Mouse (Mus musculus): Measurements from ENCODE around the gene Wdr46. TPM values are rescaled to one million over a fixed set of nuclear protein-coding genes. Genes with fewer than 3 reads are reported as not detected.

Wdr46 gene
- polyA plus RNA-seq, 1 experiment = 20.5 TPM

DNA sequence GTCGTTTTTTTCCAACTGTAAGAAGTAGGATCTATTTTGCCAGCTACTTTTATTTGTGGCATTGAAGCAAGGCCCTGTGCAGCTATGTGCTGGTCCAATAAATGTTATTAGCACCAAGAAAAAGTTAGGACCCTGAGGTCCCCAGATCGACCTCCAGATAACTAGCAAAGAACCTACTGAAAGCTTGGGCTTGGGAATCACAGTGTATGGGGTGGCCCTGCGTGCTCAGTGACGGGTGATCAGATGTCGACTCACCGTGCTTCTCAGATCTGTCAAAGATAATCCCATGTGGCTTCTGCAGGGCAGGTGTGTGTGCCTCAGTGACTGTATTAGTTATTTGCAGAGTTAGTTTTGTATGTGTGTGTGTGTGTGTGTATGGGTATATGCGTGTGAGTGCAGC lies 19.1 kb upstream of the Wdr46 start:
- Histone ChIP-seq H3K27ac (ENCODE audit: insufficient read depth, low read length) (no peak overlapping the region), H3K4me1 (ENCODE audit: control insufficient read depth, insufficient read depth, insufficient read length) (peaks cover 15% of the 10 kb centered on the region; the same call in 1 of the 2 replicates), H3K4me3 (ENCODE audit: extremely low read depth, insufficient read depth, insufficient read length) (no peak overlapping the region), H3K27me3 (ENCODE audit: control insufficient read depth, insufficient read depth, low read length) (no peaks in the 10 kb centered on the region), H3K36me3 (ENCODE audit: control insufficient read depth, insufficient read depth, low read length) (peaks cover 27% of the 10 kb centered on the region)
- no peak for DNase-seq (ENCODE audit: low read depth in 1 of 2, low spot score in 2 of 2)
- no peak for TF ChIP-seq CTCF (IDR thresholded peaks at IDR 0.05; ENCODE audit: extremely low read depth, insufficient read depth, insufficient read length, insufficient replicate concordance)
- no peak for TF ChIP-seq POLR2A (IDR thresholded peaks at IDR 0.05; ENCODE audit: low read depth, low read length)
- WGBS = 76% methylated on average over 7 of the region's 7 CpGs

DNA sequence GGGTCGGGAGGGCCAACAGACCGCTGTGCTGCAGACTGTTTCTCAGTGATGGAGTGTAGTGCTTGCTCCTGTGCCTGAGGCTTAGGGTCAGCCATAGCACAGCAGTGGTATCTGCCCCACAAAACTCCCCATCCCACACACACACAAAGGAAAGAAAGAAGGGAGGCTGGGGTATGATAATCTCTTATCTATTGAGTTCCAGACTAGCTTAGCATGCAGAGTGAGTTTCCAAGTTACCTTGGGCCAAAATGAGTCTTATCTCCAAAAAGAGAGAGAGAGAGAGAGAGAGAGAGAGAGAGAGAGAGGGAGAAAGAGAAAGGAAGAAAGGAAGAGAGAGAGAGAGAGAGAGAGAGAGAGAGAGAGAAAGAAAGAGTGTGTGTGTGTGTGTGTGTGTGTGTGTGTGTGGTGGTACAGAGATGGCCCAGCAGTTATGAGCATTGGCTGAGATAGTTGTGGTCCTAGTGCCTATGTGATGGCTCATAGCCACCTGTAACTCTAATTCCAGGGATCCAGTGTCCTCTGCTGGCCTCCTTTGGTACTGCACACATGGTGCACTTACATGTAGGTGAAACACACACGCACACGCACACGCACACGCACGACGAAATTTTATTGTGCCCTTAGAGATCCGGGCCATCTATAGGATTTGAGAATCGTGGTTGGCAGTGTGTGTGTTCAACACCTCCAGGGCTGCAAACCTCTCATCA lies 15.7 kb upstream of the Wdr46 start:
- Histone ChIP-seq H3K36me3 (ENCODE audit: control insufficient read depth, insufficient read depth, low read length) (peaks cover 32% of the 10 kb centered on the region), H3K4me3 (ENCODE audit: extremely low read depth, insufficient read depth, insufficient read length) (no peak overlapping the region), H3K4me1 (ENCODE audit: control insufficient read depth, insufficient read depth, insufficient read length) (peaks cover 2% of the 10 kb centered on the region; the same call in 1 of the 2 replicates), H3K27ac (ENCODE audit: insufficient read depth, low read length) (no peak overlapping the region), H3K27me3 (ENCODE audit: control insufficient read depth, insufficient read depth, low read length) (no peaks in the 10 kb centered on the region)
- no peak for DNase-seq (ENCODE audit: low read depth in 1 of 2, low spot score in 2 of 2)
- TF ChIP-seq CTCF (IDR thresholded peaks at IDR 0.05; ENCODE audit: extremely low read depth, insufficient read depth, insufficient read length, insufficient replicate concordance) = no peak
- TF ChIP-seq POLR2A (IDR thresholded peaks at IDR 0.05; ENCODE audit: low read depth, low read length) = no peak
- 89% methylated on average over 10 of the region's 10 CpGs for WGBS

- TF ChIP-seq CTCF (IDR thresholded peaks at IDR 0.05; ENCODE audit: extremely low read depth, insufficient read depth, insufficient read length, insufficient replicate concordance) (no peak), POLR2A (IDR thresholded peaks at IDR 0.05; ENCODE audit: low read depth, low read length) (no peak)
- no peak for DNase-seq (ENCODE audit: low read depth in 1 of 2, low spot score in 2 of 2)
- H3K4me1 ChIP-seq (ENCODE audit: control insufficient read depth, insufficient read depth, insufficient read length) = peaks cover 2% of the 10 kb centered on the region; the same call in 1 of the 2 replicates
- no peak overlapping the region for H3K4me3 ChIP-seq (ENCODE audit: extremely low read depth, insufficient read depth, insufficient read length)
- peaks cover 32% of the 10 kb centered on the region for H3K36me3 ChIP-seq (ENCODE audit: control insufficient read depth, insufficient read depth, low read length)
- 94% methylated on average over 21 of the region's 21 CpGs for WGBS
- H3K27me3 ChIP-seq (ENCODE audit: control insufficient read depth, insufficient read depth, low read length) = no peaks in the 10 kb centered on the region
- H3K27ac ChIP-seq (ENCODE audit: insufficient read depth, low read length) = no peak overlapping the region
Observed at GRCm38 (mm10) chr17:33925406-33926116, 14.9 kb upstream of the Wdr46 start.

DNA sequence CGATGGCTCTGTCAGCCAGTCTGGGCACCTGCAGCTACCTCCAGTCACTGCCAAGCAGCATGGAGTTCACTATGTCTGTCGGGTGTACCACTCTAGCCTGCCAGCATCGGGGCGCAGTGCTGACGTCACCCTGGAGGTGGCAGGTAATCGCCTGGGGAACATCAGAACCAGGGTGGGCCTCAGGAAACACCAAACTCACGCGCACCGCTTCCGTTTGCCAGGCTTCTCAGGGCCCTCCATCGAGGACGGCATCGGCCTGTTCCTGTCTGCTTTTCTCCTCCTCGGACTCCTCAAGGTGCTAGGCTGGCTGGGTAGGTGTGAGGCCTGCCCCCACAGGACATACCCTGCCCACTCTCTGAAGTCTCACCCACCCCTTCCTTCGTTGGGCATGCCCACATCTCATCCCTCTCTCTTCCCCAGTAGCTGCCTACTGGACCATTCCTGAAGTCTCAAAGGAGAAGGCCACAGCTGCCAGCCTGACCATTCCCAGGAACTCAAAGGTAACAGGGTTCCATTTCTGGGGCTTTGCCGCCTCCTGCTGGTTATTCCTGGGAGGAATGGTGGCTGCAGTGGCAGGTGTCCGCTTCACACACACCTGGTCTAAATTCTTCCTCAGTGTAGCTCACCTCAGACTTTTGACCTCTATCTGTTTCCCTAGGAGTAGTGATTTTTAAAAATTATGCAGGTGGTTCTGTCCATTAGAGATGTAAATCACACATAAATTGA lies 14.1 kb upstream of the Wdr46 start:
- no peak for DNase-seq (ENCODE audit: low read depth in 1 of 2, low spot score in 2 of 2)
- TF ChIP-seq CTCF (IDR thresholded peaks at IDR 0.05; ENCODE audit: extremely low read depth, insufficient read depth, insufficient read length, insufficient replicate concordance) (0 out of 2 replicates have a peak, but pooled peaks have one; percentile 6), POLR2A (IDR thresholded peaks at IDR 0.05; ENCODE audit: low read depth, low read length) (no peak)
- Histone ChIP-seq H3K27ac (ENCODE audit: insufficient read depth, low read length) (no peak overlapping the region), H3K4me1 (ENCODE audit: control insufficient read depth, insufficient read depth, insufficient read length) (peaks cover 4% of the 10 kb centered on the region; the same call in 1 of the 2 replicates), H3K36me3 (ENCODE audit: control insufficient read depth, insufficient read depth, low read length) (peaks cover 30% of the 10 kb centered on the region), H3K27me3 (ENCODE audit: control insufficient read depth, insufficient read depth, low read length) (no peaks in the 10 kb centered on the region), H3K4me3 (ENCODE audit: extremely low read depth, insufficient read depth, insufficient read length) (no peak overlapping the region)
- WGBS = 89% methylated on average over 17 of the region's 17 CpGs

DNA sequence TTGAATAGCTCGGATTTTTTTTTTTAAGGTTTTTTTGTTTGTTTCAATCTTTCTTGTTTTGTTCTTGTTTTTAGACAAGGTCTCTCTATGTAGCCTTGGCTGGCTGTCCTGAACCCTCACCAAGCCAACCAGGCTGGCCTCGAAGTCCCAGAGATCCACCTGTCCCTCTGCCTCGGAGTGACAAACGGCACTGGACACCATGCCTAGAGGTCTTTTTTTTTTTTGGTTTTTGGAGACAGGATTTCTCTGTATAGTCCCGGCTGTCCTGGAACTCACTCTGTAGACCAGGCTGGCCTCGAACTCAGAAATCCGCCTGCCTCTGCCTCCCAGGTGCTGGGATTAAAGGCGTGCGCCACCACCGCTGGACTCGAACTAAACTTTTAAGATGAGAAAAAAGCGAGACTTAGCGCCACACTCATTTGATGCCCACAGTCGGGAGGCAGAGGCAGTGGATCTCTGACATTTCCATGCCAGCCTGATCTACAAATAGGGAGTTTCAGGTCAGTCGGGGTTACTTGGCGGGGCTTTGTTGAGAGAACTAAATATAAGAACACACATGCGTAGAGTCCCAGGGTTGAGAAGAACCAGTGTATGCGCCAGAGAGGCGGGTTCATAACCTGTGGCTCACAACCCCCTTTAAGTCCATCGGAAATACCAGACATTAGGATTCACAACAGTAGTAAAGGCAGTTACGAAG lies 12.1 kb upstream of the Wdr46 start:
- Histone ChIP-seq H3K4me3 (ENCODE audit: extremely low read depth, insufficient read depth, insufficient read length) (no peak overlapping the region), H3K27ac (ENCODE audit: insufficient read depth, low read length) (no peak overlapping the region), H3K4me1 (ENCODE audit: control insufficient read depth, insufficient read depth, insufficient read length) (peaks cover 4% of the 10 kb centered on the region; the same call in 1 of the 2 replicates), H3K27me3 (ENCODE audit: control insufficient read depth, insufficient read depth, low read length) (no peaks in the 10 kb centered on the region), H3K36me3 (ENCODE audit: control insufficient read depth, insufficient read depth, low read length) (peaks cover 37% of the 10 kb centered on the region)
- WGBS = 74% methylated on average over 21 of the region's 21 CpGs
- TF ChIP-seq POLR2A (IDR thresholded peaks at IDR 0.05; ENCODE audit: low read depth, low read length) (no peak), CTCF (IDR thresholded peaks at IDR 0.05; ENCODE audit: extremely low read depth, insufficient read depth, insufficient read length, insufficient replicate concordance) (no peak)
- no peak for DNase-seq (ENCODE audit: low read depth in 1 of 2, low spot score in 2 of 2)
